Comparison of ENCODE assay signal across 7 mouse cellular contexts in the genomic region with DNA sequence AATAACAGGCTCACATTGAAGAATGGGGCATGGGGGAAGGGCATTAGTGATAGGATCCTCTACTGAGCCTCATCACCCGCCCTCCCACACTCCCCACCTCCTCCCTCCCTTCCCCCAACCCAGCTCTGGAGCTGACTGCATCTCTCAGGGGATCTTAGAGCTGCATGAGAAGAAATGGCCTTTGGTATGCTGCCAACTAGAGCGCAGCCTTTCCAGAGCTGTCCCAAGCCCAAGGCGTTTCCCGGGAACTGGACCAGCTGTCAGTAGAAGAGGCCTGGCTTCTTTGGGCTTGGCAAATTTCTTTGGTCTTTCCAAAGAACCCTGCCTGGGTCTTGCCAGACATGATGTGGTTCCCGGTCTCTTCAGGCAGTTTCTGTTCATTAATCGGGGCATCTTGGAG. TPM values are rescaled to one million over a fixed set of nuclear protein-coding genes. Genes with fewer than 3 reads are reported as not detected.
A peak's percentile ranks its signal among the peaks of the same experiment; 100 is the strongest.
DNase-seq lines count a peak whose midpoint lies in the region; ATAC-seq and TF ChIP-seq lines count a peak whose summit lies in the region.

No protein-coding gene starts in this region.

- H3K27ac ChIP-seq in hindbrain, postnatal 0 days, result no peak overlapping the region; the same call in 1 of the 2 replicates
- no peak overlapping the region for H3K27ac ChIP-seq in left cerebral cortex, adult 2 months

- peak; percentile 35 for DNase-seq in Muller cell, postnatal 12 days (ENCODE audit: inconsistent ontology term)
- DNase-seq in adrenal gland, postnatal 14 days, result peak; percentile 84
- DNase-seq in frontal cortex, postnatal 36 days (ENCODE audit: low spot score in 2 of 2), result peak; percentile 14 to 55
- peak; percentile 93 for DNase-seq in hindbrain, postnatal 0 days (ENCODE audit: low spot score)
- DNase-seq in left cerebral cortex, adult 2 months (ENCODE audit: extremely low spot score in 1 of 2, low spot score in 2 of 2), result peak; percentile 28 to 51
- peak; percentile 53 for DNase-seq in ovary, adult 18-20 months (ENCODE audit: low spot score)

- TF ChIP-seq CTCF in hindbrain, postnatal 0 days (IDR thresholded peaks at IDR 0.05; ENCODE audit: low read depth), result no peak
- no peak for TF ChIP-seq CTCF in left cerebral cortex, adult 2 months (IDR thresholded peaks at IDR 0.05)

- intact Hi-C loops in left cerebral cortex, adult 2 months (cut with DNase I), result loop anchor here (5.0 kb wide), 1 partner anchor 40 kb away; the partner anchor contains the start of gene Gab1

- no peak overlapping the region for H3K4me2 ChIP-seq in hindbrain, postnatal 0 days (ENCODE audit: low read depth, low read length)

- H3K36me3 ChIP-seq in hindbrain, postnatal 0 days (ENCODE audit: insufficient read depth, low read length), result no peaks in the 10 kb centered on the region

- no peaks in the 10 kb centered on the region for H3K9me3 ChIP-seq in hindbrain, postnatal 0 days (ENCODE audit: low read length)

- no peaks in the 10 kb centered on the region; the same call in 1 of the 2 replicates for H3K4me1 ChIP-seq in hindbrain, postnatal 0 days (ENCODE audit: insufficient read depth, low read length)

- peak; percentile 96 for ATAC-seq in hindbrain, postnatal 0 days
- ATAC-seq in erythroid progenitor cell, adult 5-6 weeks (replicated peaks; ENCODE audit: low FRiP score, poor library complexity, severe bottlenecking), result no peak

- WGBS in hindbrain, postnatal 0 days, result 16% methylated on average over 6 of the region's 6 CpGs

- no peak overlapping the region for H3K4me3 ChIP-seq in hindbrain, postnatal 0 days (ENCODE audit: low read length)
- H3K4me3 ChIP-seq in left cerebral cortex, adult 2 months, result no peak overlapping the region

- no peak overlapping the region for H3K9ac ChIP-seq in hindbrain, postnatal 0 days (replicated peaks; ENCODE audit: low read length)

- H3K27me3 ChIP-seq in hindbrain, postnatal 0 days (ENCODE audit: insufficient read depth, low read length), result no peaks in the 10 kb centered on the region

RNA-seq across cellular contexts. Expression of gene Gab1, which starts 42.3 kb away (rescaled TPM):
- 18.0 and 20.1 TPM in 2 replicates for total RNA-seq in adrenal gland, postnatal 14 days (2021)
- total RNA-seq in hindbrain, postnatal 0 days (2014; rRNA removed), result 32.1 and 32.7 TPM in 2 replicates
- polyA plus RNA-seq in hindbrain, postnatal 0 days (2015; fragmentation: Nextera tagmentation; extraction: Ambion mirVana), result 14.0 TPM in 2 replicates
- total RNA-seq in left cerebral cortex, adult 2 months (2021), result 10 to 100 TPM; 11.4 to 13.0 TPM
- total RNA-seq in erythroid progenitor cell, adult 5-6 weeks (2015; ENCODE audit: low replicate concordance), result 19.3 and 25.2 TPM in 2 replicates
- total RNA-seq in erythroid progenitor cell, adult 5-6 weeks (2017; ENCODE audit: low replicate concordance), result 5.8 and 13.2 TPM in 2 replicates

Comparison
In these comparisons a context has a peak if more than half of its experiments do, and no peak if none do; other contexts are left out.
1. DNase-seq: peak in every context shown above with its lines; median percentile 93 in hindbrain, postnatal 0 days; 84 in adrenal gland, postnatal 14 days; 53 in ovary, adult 18-20 months; 40 in left cerebral cortex, adult 2 months; 35 in Muller cell, postnatal 12 days; 34 in frontal cortex, postnatal 36 days.